Mouse (Mus musculus): Measurements from ENCODE around the gene Sim2.

The Sim2 gene

DNA sequence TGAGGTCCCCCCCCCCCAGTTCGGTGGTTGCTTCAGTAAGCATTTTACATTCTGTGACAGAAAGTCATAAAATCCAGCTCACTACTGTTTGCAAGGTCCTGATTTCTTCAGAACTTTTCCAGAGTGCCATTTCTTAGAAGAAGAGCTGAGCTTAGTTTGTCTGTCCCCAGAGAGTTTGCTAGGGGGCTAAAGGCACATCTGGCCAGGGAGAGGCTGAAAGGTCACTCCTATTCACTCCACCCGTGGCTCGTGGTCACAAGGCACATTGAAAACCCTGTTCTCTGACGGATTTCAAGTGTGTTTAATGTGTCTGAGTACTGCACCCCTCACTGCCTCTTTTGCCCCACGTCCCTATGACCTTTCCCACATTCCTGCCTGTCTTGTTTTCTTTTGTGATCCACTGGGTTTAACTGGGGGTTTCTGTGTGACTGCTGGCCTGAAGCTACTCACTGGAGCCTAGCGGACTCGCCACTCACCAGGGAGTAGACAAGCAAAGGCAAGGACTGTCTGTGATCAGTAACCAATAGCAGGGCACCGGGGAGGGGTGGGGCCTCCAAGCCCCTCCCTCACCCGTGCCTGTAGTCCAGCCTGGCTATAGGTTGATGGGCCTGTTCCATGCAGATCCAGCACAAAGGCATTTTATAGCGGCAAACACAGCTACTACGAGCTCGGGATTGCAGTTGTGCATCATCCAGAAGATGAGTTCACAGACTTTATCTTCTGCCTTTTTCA, 13.2 kb downstream of the Sim2 start:
- DNase-seq, result no peak

DNA sequence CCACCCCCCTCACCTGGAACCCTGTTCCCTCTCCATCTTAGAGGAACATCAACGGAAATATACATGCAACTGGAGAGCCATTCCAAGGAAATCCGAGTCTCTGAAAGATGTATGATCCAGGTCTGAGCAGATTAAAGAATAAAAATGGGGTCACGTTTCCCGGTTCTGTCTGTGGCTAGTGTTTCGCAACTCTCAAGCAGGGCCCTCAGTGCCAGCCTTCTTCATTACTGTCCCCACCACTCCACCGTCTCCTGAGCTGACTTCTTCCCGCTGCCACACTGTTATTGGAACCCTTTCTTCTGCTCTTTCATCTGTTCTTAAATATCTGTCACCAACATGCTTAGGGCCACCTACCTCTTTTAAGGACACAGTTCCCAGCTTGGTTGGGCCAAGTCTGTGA, 28.4 kb downstream of the Sim2 start:
- no peak for DNase-seq

GRCm38 (mm10) chr16:94114693-94115092, 30.0 kb downstream of the Sim2 start:
- DNase-seq, result no peak

- no peak for DNase-seq
These were observed 32.6 kb downstream of the Sim2 start for GRCm38 (mm10) chr16:94117333-94117732.

DNA sequence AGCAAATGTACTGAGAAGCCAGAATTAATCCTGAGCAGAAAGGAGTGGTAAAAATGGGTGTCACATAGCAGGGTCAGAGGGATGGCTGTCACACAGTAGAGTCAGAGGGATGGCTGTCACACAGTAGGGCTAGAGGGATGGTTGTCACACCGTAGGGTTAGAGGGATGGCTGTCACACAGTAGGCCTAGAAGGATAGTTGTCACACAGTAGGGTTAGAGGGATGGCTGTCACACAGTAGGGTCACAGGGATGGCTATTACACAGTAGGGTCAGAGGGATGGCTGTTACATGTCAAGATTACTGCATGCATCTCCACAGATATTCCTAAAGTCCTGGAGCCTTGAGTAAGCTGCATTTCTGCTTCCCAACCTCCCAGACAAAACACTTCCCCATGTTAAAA, 33.7 kb downstream of the Sim2 start:
- DNase-seq, result no peak

GRCm38 (mm10) chr16:94122347-94122746, 37.6 kb downstream of the Sim2 start:
- DNase-seq, result no peak

DNA sequence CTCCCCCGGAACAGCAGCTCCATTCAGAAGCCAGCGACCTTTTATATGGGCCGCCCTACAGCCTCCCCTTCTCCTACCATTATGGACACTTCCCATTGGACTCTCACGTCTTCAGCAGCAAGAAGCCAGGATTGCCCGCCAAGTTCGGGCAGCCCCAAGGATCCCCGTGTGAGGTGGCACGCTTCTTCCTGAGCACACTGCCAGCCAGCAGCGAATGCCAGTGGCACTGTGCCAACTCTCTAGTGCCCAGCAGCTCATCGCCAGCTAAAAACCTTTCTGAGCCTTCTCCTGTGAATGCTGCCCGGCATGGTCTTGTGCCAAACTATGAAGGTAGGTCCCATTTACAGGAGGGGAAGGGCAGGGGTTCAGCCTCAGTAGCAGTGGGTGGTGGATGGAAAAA, 38.5 kb downstream of the Sim2 start:
- no peak for DNase-seq

DNA sequence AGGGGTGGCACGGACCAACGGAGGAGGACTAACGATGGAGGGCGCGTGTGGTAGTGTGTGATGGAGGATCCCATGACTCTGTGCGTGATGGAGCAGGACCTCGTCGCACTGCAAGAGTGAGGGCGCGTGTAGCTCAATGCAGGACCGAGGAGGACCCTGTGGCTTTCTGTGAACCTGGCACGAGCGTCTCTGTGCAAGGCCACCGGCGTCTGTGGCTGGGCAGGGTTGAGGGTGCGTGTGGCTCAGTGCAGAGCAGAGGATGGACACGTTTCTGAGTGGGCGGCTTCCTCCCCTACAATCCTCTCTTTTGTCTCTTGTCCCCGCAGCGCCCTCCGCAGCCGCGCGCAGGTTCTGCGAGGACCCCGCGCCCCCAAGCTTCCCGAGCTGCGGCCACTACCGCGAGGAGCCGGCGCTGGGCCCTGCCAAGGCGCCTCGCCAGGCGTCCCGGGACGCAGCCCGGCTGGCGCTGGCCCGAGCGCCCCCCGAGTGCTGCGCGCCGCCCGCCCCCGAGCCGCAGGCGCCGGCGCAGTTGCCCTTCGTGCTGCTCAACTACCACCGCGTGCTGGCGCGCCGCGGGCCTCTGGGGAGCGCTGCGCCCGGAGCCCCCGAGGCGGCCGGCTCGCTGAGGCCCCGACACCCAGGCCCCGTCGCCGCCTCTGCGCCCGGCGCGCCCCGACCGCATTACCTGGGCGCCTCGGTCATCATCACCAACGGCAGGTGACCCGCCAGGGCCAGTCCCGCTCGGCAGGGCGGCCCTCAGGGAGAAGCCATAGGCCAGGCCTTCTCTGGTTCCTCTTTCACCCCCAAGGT, 40.6 kb downstream of the Sim2 start:
- peak; percentile 48 for DNase-seq

DNA sequence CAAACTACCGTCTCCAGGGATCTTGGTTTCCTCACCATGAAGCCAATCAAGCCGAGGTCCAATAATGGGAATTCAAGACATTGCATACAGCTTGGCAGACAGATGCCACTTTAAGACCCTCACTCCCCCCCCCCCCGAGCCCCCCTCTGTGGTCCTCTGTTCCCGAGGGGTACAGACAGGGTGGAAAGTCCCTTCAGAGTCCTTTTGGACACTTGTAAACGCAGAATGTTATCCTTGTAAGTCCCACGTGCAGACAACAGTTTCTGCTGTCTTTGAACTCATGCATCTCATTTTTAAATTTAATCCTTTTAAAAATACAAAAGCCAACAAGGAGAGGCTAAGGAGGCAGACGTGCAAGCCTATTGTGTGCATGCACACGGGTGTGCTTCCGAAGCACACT, 41.5 kb downstream of the Sim2 start:
- DNase-seq, result no peak

- no peak for DNase-seq
These were observed 43.6 kb downstream of the Sim2 start for GRCm38 (mm10) chr16:94128236-94128835.

DNA sequence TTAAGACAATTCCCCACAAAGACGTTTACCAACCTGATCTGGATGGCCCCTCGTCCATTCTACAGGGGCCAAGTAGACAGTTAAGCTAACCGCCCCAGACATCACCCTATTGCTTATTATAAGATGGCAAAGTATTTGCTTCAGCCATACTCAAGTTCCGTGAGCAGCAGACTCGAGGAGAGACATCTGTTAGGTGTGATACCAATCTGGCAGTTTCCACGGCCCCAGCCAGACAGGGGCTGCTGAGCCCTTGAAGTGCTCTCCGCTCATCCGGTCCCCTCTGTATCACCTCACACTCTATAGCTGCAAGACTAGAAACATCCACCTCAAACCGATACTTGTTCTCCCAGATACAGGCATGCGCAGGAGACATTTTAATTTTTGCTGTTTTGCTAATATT, 49.5 kb downstream of the Sim2 start:
- no peak for DNase-seq

GRCm38 (mm10) chr16:94140746-94141145, 56.0 kb downstream of the Sim2 start:
- peak; percentile 40 for DNase-seq

GRCm38 (mm10) chr16:94143325-94143724, 58.6 kb downstream of the Sim2 start:
- no peak for DNase-seq

DNA sequence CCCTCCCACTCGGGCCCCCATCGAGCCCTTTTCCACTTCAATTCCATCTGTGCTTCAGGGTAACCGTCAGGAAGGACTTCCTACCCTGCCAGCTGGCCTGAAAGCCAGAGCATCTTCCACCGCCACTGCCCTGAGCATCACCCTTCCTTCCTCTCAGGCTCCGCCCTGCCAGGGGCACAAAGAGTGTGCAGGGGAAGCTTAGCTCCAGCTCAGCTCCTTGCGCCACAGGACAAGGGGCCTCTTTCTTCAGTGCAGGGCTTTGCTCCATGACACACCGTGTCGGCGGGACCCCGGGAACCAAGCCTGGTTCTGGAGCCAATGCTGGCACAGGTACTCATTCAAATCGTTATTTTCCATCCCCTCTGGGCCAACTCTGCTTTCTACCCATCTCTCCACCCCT, 63.4 kb downstream of the Sim2 start:
- DNase-seq, result no peak

DNA sequence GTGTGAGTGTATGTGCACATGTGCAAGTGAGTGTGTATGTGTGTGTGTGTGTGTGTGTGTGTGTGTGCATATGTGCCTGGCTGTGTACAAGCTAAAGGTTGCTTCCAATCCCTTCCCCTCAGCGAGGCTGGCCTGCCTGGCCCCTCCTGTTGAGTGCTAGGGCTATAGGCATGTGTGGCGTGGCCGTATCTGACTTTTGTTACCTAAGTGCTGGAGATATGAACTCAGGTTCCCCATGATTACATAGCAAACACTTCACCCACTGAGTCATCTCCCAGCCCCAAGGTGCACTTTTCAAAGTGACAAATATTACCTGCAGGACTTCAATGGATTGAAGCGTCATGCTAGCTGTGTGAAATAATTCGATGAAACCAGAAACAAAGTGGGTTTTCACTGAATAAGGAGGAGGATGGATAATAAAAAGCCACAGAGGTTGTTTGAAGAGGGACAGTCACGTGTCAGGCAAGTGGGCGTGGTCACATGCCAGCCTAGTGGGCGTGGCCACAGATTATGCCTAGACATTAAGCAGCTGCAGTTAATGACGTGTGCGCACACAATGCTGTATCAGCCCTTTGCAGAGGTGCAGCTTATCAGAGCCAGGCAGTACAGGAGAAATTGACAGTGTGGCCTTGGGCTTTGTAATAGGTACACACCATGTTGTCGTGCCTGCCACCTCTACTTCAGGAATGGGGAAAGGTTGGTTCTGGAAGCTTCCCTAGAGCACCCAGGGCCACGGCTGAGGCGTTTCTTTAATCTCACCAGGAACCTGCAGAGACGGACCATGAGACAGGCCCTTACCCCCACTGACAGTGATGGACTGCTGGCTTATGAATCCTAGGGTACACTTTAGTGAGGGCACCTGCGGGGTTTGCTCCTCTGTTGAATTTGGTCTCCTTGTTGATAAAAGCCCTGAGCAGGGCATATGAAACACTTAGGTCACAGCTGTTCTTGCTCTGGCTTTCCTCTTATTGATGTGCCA, 65.7 kb downstream of the Sim2 start:
- no peak for DNase-seq

DNA sequence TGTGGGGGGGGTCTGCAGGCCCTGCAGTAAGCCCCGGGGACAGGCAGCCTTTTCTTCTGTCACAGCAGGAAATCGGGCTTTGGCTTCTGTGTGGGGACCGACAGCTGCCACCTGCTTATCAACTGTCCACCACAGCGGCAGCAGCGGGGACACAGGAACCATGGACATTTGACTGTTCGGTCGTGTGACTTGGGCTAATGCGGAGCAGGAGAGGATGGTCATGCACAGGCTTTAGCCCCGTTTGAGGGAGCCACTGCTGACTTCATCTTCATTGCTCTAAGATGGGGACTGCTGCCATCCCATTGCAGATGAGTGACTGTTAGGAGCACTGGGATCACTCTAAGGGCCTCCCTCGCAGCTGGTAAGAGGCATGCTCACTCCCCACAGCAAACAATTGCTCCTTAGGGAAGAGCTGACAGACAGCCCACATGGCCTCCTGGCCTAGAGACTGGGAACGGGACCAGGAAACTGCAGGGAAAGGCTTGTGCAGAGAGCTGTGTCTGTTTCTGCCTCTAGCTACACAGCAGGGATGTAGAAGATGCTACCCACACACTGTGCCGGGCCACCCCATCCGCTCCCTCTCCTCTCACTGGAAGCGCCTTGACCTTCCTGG, 70.4 kb downstream of the Sim2 start:
- DNase-seq, result peak; percentile 21

DNA sequence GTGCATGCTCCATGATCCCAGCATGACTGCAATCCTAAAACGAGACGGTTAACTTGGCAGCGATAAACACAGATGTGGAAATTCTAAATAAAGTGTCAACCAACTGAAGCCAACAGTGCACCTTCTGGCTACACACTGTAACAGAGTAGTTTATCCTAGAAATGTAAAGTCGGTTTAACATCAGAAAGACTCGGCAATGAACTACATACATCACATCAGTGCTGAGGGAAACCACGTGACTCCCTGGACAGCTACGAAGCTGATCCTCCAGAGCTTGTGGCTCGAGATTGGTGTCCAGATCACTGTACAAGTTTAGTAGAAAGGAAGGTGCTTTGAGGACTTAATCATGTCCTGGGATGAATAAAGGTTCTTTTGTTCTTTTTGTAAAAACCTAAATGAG, 73.1 kb downstream of the Sim2 start:
- DNase-seq, result no peak

DNA sequence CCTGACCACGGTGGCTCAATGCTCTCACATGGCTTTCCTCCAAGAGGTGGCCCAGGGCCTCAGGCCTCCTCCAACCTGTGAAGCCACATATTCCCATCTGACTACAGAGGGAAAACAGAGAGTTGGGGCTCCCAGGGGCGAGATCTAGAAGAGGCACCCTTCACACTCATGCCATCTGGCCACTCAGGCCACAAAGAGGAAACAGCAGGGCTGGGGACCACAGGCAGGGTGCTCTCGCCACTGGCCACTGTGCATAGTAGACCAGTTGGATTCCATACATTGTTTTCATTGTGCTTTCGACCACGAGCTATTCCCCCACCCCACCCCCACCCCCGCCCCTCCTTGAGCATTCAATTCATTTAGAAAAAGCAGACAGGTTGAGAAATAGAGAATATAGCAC, 77.3 kb downstream of the Sim2 start:
- no peak for DNase-seq

DNA sequence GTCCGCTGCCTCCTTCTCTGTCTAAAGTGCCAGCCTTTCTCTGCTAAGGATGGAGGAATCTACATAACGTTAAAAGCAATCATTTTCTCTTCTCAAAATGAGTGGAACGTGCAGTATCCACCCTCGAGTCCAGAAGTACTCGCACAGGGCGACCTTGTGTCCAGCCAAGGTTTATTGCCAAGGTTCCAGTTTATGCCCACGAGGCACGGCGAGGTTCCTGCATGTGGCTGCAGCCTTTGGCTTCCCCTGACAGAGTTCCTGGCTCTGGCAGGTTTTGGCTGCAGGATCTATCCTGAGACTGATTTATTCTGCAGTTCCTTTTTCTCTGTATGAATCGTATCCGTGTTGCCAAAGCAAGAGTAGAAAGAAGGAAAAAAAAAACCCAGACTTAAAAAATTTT, 78.3 kb downstream of the Sim2 start:
- no peak for DNase-seq

DNA sequence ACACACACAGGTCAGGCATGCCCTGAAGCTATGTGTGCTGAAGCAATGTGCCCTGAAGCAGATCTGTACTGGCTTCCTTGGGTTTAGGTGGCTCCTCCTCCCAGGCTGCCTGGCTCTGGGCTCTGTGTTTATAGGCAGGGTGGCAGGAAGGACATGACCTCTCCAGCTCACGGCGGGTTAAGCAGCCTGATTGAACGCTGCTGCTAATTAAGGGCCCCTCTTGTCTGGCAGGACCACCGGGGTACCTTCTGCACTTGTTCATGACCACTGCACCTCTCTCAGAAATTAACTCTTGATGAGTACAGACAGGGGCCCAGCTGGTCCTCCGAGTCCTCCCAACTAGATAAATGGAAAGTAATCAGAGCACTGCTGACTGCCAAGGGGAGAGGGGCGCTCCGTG, 79.5 kb downstream of the Sim2 start:
- DNase-seq, result no peak

DNA sequence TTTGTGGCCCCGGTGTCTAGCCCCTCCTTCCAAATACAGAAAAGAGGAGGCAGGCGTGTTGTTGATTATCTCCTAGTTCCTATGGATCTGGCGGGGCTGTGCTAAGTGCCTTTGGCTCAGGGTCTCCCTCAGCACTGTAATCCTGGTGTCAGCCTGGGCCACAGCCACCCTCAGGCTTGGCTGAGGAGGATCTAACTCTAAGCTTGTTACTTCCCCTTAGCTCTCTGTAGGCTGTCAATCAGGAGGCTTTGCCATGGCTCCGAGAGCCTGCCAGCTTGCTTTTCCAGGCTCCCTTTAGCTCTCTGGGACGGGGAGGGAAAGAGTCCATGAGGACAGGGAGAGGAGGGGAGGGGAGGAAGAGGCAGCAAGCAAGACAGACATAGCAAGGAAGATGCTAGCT, 80.2 kb downstream of the Sim2 start:
- DNase-seq, result no peak

All from right cerebral cortex, postnatal 25 days (tissue).